Mouse (Mus musculus): ENCODE measurements around the gene Tnp2. TPM values are rescaled to one million over a fixed set of nuclear protein-coding genes. Genes with fewer than 3 reads are reported as not detected.

Gene Tnp2
- total RNA-seq, 2 experiments from 2014 or later, result not detected

DNA sequence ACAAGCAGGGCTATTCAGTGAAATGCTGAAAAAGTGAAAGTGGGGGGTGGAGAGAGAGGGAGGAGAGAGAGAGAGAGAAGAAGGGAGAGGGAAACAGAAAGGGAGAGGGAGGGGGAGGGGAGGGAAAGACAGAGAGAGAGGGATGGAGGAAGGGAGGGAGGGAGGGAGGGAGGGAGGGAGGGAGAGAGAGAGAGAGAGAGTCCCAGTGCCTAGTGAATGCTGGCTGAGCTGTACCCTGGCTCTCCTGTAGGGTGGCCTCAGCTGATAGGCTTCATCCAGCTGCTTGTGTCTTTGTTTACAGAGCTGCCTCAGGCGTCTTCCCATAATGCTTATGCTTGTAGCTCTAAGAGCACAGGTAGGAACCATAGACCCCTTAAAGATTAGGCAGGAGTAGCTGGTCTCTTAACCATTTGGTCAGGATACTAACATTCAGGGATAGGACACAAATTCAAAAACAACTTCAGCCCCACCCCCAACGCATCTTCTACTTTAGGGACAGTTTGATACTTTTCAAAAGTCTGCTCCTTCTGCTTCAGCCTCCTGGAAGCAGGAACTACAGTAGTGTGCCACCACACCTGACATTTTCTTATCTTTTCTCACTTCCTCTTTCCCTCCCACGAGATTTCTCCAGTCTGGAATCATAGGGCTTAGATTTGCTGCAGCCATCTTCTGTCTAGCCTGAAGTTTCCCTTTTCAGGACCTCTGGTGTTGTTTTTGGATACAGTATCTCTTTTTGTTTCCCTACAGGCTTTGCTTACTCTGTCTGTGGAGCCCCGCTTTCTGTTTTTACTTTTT is 17.7 kb downstream of the Tnp2 start:
- no peak for DNase-seq (ENCODE audit: extremely low spot score in 1 of 2, low spot score in 1 of 2)

DNA sequence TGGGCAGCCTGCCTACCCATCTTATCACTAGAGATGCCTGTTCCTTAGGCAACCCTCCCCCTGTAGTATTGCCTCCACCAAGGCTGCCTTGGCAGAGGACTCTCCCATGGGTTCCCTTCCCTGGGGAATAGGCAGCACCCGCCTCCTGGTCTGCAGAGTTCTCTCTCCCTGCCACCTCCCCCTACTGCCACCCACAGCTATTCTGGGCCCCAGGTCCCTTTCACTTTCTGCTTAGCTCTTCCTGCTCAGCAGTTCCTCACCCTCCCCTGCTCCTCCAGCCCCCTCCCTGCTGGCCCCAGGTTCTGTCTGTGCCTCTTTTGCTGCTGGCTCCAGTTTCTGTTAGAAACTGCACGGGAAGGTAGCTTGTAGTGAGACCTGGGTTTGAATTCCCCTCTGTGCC is 18.8 kb downstream of the Tnp2 start:
- DNase-seq (ENCODE audit: extremely low spot score in 1 of 2, low spot score in 1 of 2), result no peak

DNA sequence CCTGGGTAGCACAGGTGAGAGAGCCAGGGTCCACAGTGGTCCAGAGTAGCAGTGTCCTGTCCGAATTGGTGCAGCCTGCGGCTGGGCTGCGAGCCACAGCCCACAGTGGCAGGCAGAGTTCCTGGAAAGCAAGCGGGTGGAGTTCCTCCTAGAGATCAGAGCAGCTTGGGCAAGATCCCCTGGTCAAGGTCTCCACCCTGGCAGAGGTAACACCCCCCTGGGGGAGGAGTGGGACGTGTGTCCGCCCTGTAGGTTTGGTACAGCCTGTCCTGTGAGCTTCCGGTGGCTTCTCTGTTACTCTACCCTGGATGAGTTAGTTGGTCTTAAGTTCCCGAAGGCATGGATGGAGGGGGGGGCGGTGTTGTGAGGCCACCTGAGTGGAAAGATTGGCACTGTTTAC is 19.6 kb downstream of the Tnp2 start:
- no peak for DNase-seq (ENCODE audit: extremely low spot score in 1 of 2, low spot score in 1 of 2)

DNA sequence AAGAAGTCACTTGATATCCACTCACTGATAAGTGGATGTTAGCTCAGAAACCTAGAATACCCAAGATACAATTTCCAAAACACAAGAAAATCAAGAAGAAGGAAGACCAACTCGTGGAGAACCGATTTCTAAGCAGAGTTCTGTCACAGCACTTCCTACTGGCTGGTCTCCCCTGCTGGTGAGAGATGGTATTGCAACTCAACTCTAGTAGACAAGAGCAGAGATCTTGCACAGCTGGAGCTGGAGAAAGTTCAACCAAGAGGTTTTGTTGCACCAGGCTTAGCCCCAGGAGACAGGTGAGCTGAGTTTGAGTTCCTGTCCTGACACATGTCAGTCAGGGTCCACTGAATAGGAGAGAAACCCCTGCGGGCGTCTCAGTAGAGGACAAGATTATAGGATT is 21.3 kb downstream of the Tnp2 start:
- peak in 1 of 2 experiments; percentile 74 for DNase-seq (ENCODE audit: extremely low spot score in 1 of 2, low spot score in 1 of 2)

DNA sequence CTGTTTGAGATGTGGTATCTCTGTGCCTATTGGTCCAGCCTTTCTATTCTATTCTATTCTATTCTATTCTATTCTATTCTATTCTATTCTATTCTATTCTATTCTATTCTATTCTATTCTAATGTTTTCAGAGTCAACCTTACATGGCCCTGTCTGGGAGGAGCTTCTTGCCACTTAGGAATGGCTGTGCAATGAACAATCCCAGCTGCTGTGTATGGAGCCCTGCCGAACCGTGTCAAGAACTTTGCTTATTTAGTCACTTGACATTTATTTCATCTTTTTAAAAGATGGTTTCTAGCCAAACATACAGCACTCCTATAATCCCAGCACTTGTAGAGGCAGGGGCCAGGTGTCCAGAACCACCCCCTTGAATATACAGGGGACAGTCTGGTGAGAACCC is 24.1 kb downstream of the Tnp2 start:
- DNase-seq (ENCODE audit: extremely low spot score in 1 of 2, low spot score in 1 of 2), result no peak

DNA sequence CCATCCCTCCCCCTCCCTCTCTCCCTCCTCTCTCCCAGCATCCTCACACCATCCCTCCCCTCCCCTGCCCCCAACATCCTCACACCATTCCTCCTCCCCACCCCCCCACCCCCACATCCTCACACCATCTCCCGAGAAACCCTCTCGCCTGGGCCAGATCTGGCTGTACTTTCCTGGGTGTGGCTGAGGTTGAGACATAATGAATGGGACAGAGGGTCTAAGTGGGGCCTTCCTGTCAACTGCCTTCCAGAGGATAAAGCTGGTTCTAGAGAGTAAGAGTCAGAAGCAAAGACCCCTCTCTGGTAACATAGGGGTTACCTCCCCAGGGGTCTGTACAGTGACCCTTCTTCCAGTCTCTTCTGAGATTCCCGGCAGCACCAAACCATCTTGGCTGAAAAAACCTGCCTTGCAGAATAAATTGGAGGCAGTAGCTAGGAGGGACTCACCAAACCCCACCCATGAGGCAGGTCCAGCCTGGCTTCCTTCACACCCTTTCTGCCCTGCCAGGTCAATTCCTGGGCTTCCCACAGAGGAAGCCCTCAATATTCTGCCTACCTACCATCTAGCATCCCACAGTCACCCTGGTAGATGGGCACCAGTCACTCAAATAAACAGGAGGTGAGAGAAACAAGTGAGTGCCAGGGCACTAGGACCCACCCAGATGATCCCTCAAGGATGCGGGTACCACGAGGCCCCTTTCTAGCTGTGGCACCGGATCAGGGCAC is 24.8 kb downstream of the Tnp2 start:
- no peak for DNase-seq (ENCODE audit: extremely low spot score in 1 of 2, low spot score in 1 of 2)

DNA sequence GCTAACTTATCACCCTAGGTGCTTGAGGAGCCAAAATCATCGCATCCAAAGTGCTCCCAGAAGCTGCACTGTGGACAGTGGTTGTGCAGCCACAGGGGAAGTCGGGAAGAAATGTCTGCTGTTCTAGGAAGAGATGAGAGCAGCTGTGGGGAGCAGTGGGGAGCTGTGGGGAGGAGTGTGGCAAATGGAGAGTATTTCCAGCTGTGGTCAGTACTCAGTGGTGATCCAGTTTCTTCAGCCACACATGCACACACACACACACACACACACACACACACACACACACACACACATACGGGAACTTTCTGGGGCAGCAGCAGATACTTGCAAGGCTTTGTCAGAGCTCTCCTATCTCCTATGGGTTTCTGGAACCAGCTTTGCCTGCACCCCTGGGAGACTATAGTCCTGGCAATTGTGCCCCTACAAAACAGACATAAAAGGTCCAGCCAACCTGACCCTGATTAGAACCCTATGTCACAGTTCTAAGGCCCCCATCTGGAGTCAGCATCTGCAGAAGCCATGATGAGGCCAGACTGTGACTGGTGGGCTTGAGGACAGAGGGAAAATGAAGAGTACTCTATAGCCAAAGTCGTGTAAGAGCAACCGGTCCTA is 25.8 kb downstream of the Tnp2 start:
- no peak for DNase-seq (ENCODE audit: extremely low spot score in 1 of 2, low spot score in 1 of 2)

DNA sequence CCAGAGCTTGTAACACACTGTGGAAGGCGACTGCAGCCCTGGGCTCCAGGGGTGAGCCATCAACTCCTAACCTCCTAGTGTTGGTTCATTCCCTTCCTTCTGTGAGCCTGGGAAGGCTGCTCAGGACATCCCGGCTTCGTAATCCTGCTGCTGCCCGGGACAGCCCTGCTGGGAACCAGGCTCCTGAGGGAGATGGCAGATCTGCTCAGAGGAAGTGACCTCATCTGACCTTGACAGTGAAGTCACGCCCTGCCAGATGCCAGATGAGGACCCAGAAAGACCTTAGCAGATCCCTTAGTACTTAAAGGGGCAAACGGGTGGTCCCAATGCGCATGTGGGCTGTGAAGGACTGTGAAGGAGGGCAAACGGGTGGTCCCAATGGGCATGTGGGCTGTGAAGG is 27.3 kb downstream of the Tnp2 start:
- DNase-seq (ENCODE audit: extremely low spot score in 1 of 2, low spot score in 1 of 2), result no peak

DNA sequence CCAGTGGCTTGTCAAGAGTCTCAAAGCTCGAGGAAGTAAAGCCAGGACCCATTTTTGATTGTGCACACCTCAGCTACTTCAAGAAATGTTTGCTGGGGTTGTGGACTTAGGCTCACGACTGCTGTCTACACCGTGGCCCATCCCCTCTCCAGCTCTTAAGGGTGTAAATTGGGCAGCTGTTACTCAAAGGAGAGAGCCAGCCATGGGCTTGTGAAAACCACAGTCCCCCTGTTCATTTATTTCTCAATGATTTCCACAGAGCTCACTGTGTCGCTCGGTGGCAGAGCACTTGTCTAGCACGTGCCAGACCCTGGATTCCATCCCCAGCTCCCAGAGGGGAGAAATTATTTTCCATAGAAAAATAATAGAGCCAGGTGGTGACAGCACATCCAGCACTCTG is 32.3 kb downstream of the Tnp2 start:
- DNase-seq (ENCODE audit: extremely low spot score in 1 of 2, low spot score in 1 of 2), result no peak

DNA sequence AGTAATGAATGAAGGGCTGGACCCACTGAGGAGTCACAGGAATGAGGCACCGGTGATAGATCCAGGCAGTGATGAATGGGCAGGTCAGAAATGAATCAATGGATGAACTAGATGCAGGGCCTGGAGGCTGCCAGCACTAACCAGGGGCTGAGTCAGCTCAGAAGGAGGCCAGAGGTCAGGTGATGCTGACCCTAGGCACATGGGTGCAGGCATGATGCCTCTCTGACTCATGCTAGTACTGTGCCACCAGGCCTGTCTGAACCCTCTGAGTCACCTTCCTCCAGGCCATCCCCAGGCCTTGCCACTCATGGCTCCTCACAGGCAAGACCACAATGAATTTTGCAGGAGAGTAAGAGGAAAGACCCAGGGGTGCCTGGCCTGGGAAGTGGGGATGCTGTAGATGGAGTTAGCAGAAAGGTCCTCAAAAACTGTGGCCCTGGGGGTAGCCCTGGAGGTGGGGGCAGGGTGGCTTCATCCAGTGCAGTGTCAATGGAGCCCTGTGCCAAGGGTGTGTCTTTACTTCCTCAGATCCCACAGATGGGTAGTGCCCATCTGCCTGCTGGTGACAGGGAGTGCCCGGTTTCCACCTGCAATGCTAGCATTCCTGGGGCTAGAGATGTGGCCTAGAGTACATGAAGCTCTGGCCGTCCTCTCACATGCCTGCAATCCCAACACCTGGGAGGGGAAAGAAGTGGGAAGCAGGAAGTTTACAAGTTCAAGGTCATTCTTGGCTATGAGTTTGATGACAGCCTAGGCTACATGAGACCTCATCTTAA is 33.8 kb downstream of the Tnp2 start:
- no peak for DNase-seq (ENCODE audit: extremely low spot score in 1 of 2, low spot score in 1 of 2)

DNA sequence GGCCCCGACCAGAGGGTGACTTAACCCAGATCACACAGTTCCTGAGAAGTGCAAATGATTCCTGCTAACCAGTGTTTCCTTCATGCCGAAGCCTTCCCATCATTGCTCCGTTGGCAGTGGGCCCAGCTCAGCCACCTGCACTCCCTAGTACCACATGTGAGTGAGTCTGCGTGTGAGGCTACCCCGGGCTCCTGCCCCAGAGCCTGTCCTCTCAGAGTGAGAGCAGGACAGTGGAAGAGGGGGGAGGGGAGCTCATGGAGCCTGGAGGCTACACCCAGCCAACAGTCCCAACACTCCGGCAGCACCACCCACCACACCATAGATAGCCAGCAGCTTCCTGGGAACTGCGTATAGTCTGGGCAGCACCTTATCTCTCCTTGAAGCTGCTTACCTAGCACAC is 38.6 kb downstream of the Tnp2 start:
- peak in 1 of 2 experiments; percentile 49 for DNase-seq (ENCODE audit: extremely low spot score in 1 of 2, low spot score in 1 of 2)

DNA sequence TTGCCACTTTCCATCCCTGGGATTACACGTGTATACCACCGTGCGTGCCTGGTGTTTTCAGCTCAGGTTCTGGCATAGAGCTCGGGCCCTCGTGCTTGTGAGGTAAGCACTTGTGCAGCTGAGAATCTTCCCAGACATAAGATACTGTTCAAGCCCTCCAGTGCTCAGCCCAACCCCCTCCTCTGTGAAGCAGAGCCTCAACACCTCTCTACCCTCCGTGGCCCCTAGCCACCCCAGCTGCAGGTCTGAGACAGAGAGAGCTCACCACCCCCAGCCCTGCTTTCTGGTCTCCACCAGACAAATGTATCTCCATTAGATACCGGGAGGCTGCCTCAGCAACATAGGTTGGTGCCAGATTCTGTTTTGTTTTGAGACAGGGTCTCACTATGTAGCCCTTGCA is 39.2 kb downstream of the Tnp2 start:
- no peak for DNase-seq (ENCODE audit: extremely low spot score in 1 of 2, low spot score in 1 of 2)

DNA sequence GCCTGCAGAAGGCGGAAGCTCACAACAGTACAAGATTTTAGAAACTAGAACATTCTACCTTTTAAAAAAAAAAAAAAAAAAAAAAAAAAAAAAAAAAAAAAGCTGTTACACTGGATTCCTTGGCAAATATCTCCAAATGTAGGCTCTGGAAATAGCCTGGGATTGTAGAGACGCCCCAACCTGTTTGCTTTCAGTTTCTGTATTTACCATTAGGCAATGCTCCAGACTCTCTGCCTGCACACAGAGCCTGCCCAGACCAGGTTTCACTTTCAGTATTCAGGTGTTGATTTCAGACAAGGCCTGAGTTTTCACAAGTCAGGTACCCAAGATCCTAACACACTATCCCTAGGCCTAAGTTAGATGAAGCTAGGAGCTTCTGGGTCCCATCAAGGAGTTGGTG is 47.4 kb downstream of the Tnp2 start:
- DNase-seq (ENCODE audit: extremely low spot score in 1 of 2, low spot score in 1 of 2), result no peak

DNA sequence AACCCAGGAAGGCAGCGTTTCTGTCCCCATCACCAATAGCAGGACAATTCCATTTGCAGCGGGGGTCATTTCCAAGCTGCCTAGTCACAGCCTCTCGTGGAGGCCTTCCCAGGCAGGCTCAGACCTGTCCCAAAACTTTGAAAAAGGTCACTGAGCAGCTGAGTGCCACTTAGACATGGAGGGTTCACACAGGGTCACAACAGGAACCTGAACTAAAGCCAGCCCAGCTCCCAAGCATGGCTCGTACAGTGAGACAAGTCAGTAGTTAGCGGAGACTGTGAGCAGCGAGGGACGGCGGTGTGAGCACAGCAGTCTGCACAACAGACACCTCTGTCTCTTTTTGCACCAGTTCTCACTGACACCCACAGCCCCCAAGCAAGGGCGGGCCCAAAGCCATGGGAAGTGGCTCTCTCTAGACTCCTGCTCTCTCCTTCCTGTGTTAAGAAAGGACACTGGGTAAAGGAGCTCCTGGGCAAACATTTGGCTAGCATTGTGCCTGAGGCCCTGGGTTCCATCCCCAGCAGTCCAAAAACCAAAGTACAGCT is 48.5 kb downstream of the Tnp2 start:
- DNase-seq (ENCODE audit: extremely low spot score in 1 of 2, low spot score in 1 of 2), result no peak

DNA sequence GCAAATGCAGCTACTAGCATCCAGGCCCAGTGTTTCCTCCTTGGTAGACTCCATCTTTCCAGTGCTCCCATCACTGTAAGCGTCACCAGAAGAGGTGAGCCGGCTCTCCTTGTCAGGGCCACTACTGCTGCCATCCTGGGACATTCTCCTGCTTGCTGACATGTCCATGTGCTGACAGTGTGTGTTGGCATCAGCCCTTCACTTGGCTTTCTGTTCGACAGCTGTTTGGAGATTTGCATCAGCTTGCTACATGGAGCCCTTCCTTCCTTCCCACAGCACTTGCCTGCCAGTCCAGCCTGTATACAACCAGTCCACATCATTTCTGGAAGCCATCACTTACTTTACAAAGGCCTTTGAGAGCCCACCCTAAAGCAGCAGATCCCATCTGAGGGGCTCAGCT is 49.6 kb downstream of the Tnp2 start:
- DNase-seq (ENCODE audit: extremely low spot score in 1 of 2, low spot score in 1 of 2), result no peak

Other genes with a start within 250 kb of the Tnp2 start
- gene Dexi, start 245.6 kb downstream of the Tnp2 start, total RNA-seq (2021), result 10 to 100 TPM; 57.1 to 58.3 TPM
- gene Clec16a, start 243.3 kb downstream of the Tnp2 start, total RNA-seq (2021), result 10 to 100 TPM; 97.5 to 98.9 TPM
- gene Socs1, start 3.1 kb downstream of the Tnp2 start, total RNA-seq (2021), result under 1 TPM; 0.71 to 0.77 TPM
- gene Prm3, start 2.3 kb upstream of the Tnp2 start, total RNA-seq (2021), result not detected
- not detected for gene Prm2, start 7.5 kb upstream of the Tnp2 start, total RNA-seq (2021)
- gene Prm1, start 17.2 kb upstream of the Tnp2 start, total RNA-seq (2021), result not detected
- gene Gm11172, start 24.3 kb upstream of the Tnp2 start, total RNA-seq (2021), result not detected
- gene Rmi2, start 46.4 kb upstream of the Tnp2 start, total RNA-seq (2021), result under 1 TPM; 0.17 to 0.28 TPM